27 mouse cellular contexts compared by ENCODE assay signal in the genomic region with DNA sequence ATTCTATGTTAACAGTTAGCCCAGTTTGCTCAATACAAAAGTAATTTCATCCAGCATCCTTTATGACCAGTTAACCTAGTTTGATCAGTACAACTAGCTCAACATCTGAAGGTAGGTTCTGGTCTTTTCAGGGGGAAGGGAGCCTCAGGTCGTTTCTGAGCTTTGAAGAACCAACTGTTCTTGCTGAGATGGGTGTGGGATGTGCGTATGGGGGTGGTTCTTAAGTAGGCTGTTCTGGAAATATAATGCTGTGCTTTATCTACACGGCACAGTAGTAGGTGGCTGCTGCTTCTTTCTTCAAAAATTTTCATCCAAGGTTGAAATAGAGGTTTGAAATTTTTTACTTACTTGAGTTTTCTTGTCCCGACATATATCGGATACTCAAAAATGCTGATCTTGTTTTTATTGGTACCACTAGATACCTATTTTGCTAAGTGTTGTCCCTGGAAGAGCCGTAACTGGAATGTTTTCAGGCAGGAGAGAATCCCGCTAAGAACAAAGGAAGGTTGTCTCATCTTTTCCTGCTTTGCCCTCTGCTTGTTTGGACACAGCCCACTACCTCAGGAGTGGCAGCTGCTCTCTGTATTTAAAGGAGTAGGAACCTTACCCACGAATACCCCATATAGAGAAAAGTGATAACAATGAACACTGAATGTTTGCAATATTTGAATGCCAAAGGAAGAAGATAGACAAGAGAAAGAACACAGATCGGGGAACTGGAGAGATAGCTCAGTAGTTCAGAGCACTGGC.
DNase-seq lines count a peak whose midpoint lies in the region; TF ChIP-seq lines count a peak whose summit lies in the region.
"Had no signal": no experiment of that assay in that cellular context is flagged by ENCODE, and none has a peak within 500 bp of the region (broad histone marks: within the 10 kb centered on the region; RNA-seq: fewer than 3 reads in every experiment).

No protein-coding gene starts in this region.

- no peak for TF ChIP-seq POLR2A in cortical plate, adult 2 months (IDR thresholded peaks at IDR 0.05; ENCODE audit: extremely low read depth, insufficient read depth, low read length)

- TF ChIP-seq CTCF in cortical plate, adult 2 months (IDR thresholded peaks at IDR 0.05; ENCODE audit: extremely low read depth, insufficient read depth, low read length) = no peak
- no peak for TF ChIP-seq CTCF in left cerebral cortex, adult 2 months (IDR thresholded peaks at IDR 0.05)

- peak overlapping the region; percentile 90; the same call in 1 of the 2 replicates for H3K27ac ChIP-seq in cortical plate, adult 2 months (ENCODE audit: insufficient read depth, low read length)
- H3K27ac ChIP-seq in left cerebral cortex, adult 2 months = peak overlapping the region; percentile 83
- H3K27ac ChIP-seq: forebrain, embryonic 12.5 days; heart, adult 2 months; hindbrain, embryonic 13.5 days; liver, embryonic 14.5 days; macrophage; midbrain, embryonic 13.5 days; neural tube, embryonic 13.5 days had no signal

- H3K4me1 ChIP-seq in cortical plate, adult 2 months (ENCODE audit: control insufficient read depth, insufficient read depth, low read length) = peaks cover 2% of the 10 kb centered on the region
- H3K4me1 ChIP-seq: forebrain, embryonic 12.5 days; heart, embryonic 12.5 days; hindbrain, embryonic 13.5 days; midbrain, embryonic 13.5 days; neural tube, embryonic 13.5 days had no signal

- no peak overlapping the region for H3K4me3 ChIP-seq in cortical plate, adult 2 months (ENCODE audit: insufficient read depth, low read length)
- no peak overlapping the region for H3K4me3 ChIP-seq in left cerebral cortex, adult 2 months
- H3K4me3 ChIP-seq: erythroblast, embryonic 14.5 days; forebrain, embryonic 12.5 days; heart, adult 2 months; heart, embryonic 12.5 days; hindbrain, embryonic 13.5 days; midbrain, embryonic 13.5 days; neural tube, embryonic 13.5 days had no signal

- intact Hi-C loops in left cerebral cortex, postnatal 10 days (cut with DNase I) = no loop called here
- intact Hi-C loops in left cerebral cortex, adult 2 months (cut with DNase I) = loop anchor here (1.0 to 5.0 kb wide), 2 partner anchors 167 to 275 kb away; no protein-coding TSS in a partner anchor

- DNase-seq in left cerebral cortex, adult 18-20 months (ENCODE audit: low spot score in 2 of 2) = peak; percentile 51 to 74
- DNase-seq in left cerebral cortex, postnatal 10 days (ENCODE audit: extremely low spot score in 1 of 2, low spot score in 2 of 2) = no peak
- peak in 1 of 2 experiments; percentile 45 for DNase-seq in left cerebral cortex, adult 2 months (ENCODE audit: extremely low spot score in 1 of 2, low spot score in 2 of 2)
- peak; percentile 47 to 87 for DNase-seq in right cerebral cortex, postnatal 36 days (ENCODE audit: low spot score in 2 of 2)
- DNase-seq in adrenal gland, adult 2 months = no peak
- DNase-seq in B cell, adult 2 months = no peak
- DNase-seq: adrenal gland, postnatal 14 days; cerebellum, adult 18-20 months; cerebellum, postnatal 10 days; forebrain, postnatal 0 days; heart, adult 2 months; heart, postnatal 4 days; kidney, adult 9 months; kidney, postnatal 14 days; liver; lung, adult 2 months; lung, postnatal 10 days; thymus, postnatal 14 days had no signal

Comparison
In these comparisons a context has a peak if more than half of its experiments do, and no peak if none do; other contexts are left out.
1. DNase-seq: peak in left cerebral cortex, adult 18-20 months (2 of 2) and right cerebral cortex, postnatal 36 days (2 of 2); none in left cerebral cortex, postnatal 10 days (0 of 2), adrenal gland, adult 2 months (single experiment) and B cell, adult 2 months (0 of 2).